Mouse (Mus musculus) hindlimb bud, embryonic 11.5 days (tissue): ENCODE measurements around the gene Sec24d.

ENCODE experiments used
- DNase-seq: peaks from one replicate; pipeline ENCODE4 v3.0.0-alpha.2; 2012; ENCODE audit warnings: low read depth, low spot score; ENCODE audit errors: extremely low spot score

Gene Sec24d

GRCm38 (mm10) chr3:123266753-123267651 lies at the start of gene Sec24d:
Sec24d (plus strand) TSS chr3:123267455.
- DNase-seq: no peak

- DNase-seq: no peak
Observed at GRCm38 (mm10) chr3:123218646-123219045, 48.6 kb upstream of the Sec24d start.

- DNase-seq: no peak
Observed at GRCm38 (mm10) chr3:123227276-123227675, 40.0 kb upstream of the Sec24d start.

- no peak for DNase-seq
Observed at GRCm38 (mm10) chr3:123231639-123232038, 35.6 kb upstream of the Sec24d start.

GRCm38 (mm10) chr3:123234191-123234836 lies 32.9 kb upstream of the Sec24d start:
- DNase-seq: no peak

GRCm38 (mm10) chr3:123235495-123235894 lies 31.8 kb upstream of the Sec24d start:
- DNase-seq: no peak

- DNase-seq: no peak
Observed at GRCm38 (mm10) chr3:123235921-123236320, 31.3 kb upstream of the Sec24d start, which contains the start of gene Synpo2. Synpo2 (minus strand) TSS chr3:123236149.

- DNase-seq: no peak
Observed at GRCm38 (mm10) chr3:123237039-123237438, 30.2 kb upstream of the Sec24d start.

GRCm38 (mm10) chr3:123237446-123237845 lies 29.8 kb upstream of the Sec24d start:
- no peak for DNase-seq

GRCm38 (mm10) chr3:123244376-123244775 lies 22.9 kb upstream of the Sec24d start:
- DNase-seq: no peak

- no peak for DNase-seq
Observed at GRCm38 (mm10) chr3:123245646-123246045, 21.6 kb upstream of the Sec24d start.

GRCm38 (mm10) chr3:123256181-123257101 lies 10.8 kb upstream of the Sec24d start:
- no peak for DNase-seq

- DNase-seq: no peak
Observed at GRCm38 (mm10) chr3:123258709-123259108, 8.5 kb upstream of the Sec24d start.

GRCm38 (mm10) chr3:123264706-123265105 lies 2.5 kb upstream of the Sec24d start:
- DNase-seq: no peak

- no peak for DNase-seq
Observed at GRCm38 (mm10) chr3:123267741-123268201, 516 bp downstream of the Sec24d start.

GRCm38 (mm10) chr3:123282866-123283615 lies 15.8 kb downstream of the Sec24d start:
- DNase-seq: no peak

- no peak for DNase-seq
Observed at GRCm38 (mm10) chr3:123284284-123284683, 17.0 kb downstream of the Sec24d start.

- no peak for DNase-seq
Observed at GRCm38 (mm10) chr3:123285649-123286048, 18.4 kb downstream of the Sec24d start.

- no peak for DNase-seq
Observed at GRCm38 (mm10) chr3:123288856-123289570, 21.8 kb downstream of the Sec24d start.

- DNase-seq: no peak
Observed at GRCm38 (mm10) chr3:123291670-123292069, 24.4 kb downstream of the Sec24d start.
